Mouse (Mus musculus) olfactory bulb, adult 2 months (tissue): Measurements from ENCODE around the gene Utrn.

Experiments used
- CTCF ChIP-seq: fragments of 200-500 bp; IDR thresholded peaks from 2 replicates; pipeline ENCODE4 v1.5.1; 2012; ENCODE audit warnings: low read depth, mild to moderate bottlenecking, low read length, moderate library complexity; ENCODE audit not compliant: insufficient read depth
- POLR2A ChIP-seq: fragments of 200-500 bp; IDR thresholded peaks from 2 replicates; pipeline ENCODE4 v1.6.1; 2012; ENCODE audit warnings: mild to moderate bottlenecking, low read depth, low read length, moderate library complexity; ENCODE audit not compliant: insufficient read depth

DNA sequence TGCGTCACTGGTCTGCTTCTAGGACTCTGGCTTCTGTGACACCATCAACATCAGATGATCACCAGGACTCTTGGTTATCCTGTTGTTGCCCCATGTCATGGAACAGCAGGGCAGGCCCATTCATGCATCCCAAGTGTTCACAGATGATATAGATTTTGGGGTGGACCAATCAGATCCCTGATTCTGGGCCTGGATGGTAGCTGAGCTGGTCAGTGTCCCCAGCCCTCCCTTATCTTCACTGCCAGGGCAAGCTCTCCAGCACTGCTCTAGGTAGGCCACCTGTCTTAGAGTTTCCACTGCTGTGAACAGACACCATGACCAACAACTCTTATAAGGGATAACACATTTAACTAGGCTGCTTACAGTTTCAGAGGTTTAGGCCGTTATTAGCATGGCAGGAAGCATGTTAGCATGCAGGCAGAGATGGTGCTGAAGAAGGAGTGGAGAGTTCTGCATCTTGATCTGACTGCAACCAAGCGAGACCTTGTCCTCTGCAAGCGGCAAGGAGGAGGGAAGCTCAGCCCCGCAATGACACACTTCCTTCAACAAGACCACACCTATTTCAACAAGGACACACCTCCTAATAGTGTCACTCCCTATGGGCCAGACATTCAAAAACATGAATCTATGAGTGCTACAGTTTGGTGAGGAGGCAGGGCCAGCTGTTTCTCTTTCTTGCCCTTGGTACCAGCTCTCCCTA is 34.4 kb upstream of the Utrn start:
- TF ChIP-seq CTCF (no peak), POLR2A (no peak)
